Mouse (Mus musculus): Measurements from ENCODE around the gene Kif22. TPM values are rescaled to one million over a fixed set of nuclear protein-coding genes. Genes with fewer than 3 reads are reported as not detected.

The Kif22 gene
- polyA plus RNA-seq, 1 experiment from 2014 or later, result 145 TPM

GRCm38 (mm10) chr7:127083689-127084088, 41.4 kb upstream of the Kif22 start:
- Histone ChIP-seq H3K4me1 (ENCODE audit: insufficient read depth, low read length) (peaks cover under 1% of the 10 kb centered on the region; the same call in 1 of the 2 replicates), H3K4me2 (replicated peaks; ENCODE audit: low read depth, low read length) (no peak overlapping the region), H3K4me3 (ENCODE audit: low read length) (no peak overlapping the region), H3K27ac (ENCODE audit: low read length) (no peak overlapping the region), H3K27me3 (ENCODE audit: insufficient read depth, low read length) (no peaks in the 10 kb centered on the region), H3K9me3 (ENCODE audit: low read length) (no peaks in the 10 kb centered on the region), H3K9ac (replicated peaks; ENCODE audit: low read length) (no peak overlapping the region), H3K36me3 (ENCODE audit: insufficient read depth, low read length) (no peaks in the 10 kb centered on the region)
- WGBS, result 77% methylated on average over 4 of the region's 4 CpGs
- ATAC-seq (ENCODE audit: low FRiP score, low TSS enrichment), result no peak

- H3K9ac ChIP-seq (replicated peaks; ENCODE audit: low read length), result no peak overlapping the region
- WGBS, result 55% methylated on average over 2 of the region's 2 CpGs
- H3K4me3 ChIP-seq (ENCODE audit: low read length), result no peak overlapping the region
- H3K36me3 ChIP-seq (ENCODE audit: insufficient read depth, low read length), result no peaks in the 10 kb centered on the region
- H3K4me2 ChIP-seq (replicated peaks; ENCODE audit: low read depth, low read length), result no peak overlapping the region
- ATAC-seq (ENCODE audit: low FRiP score, low TSS enrichment), result no peak
- H3K9me3 ChIP-seq (ENCODE audit: low read length), result no peaks in the 10 kb centered on the region
- H3K4me1 ChIP-seq (ENCODE audit: insufficient read depth, low read length), result no peaks in the 10 kb centered on the region
- no peaks in the 10 kb centered on the region for H3K27me3 ChIP-seq (ENCODE audit: insufficient read depth, low read length)
- H3K27ac ChIP-seq (ENCODE audit: low read length), result no peak overlapping the region
Observed at GRCm38 (mm10) chr7:127082995-127083394, 40.7 kb upstream of the Kif22 start.

GRCm38 (mm10) chr7:127082271-127082670, 40.0 kb upstream of the Kif22 start:
- Histone ChIP-seq H3K4me3 (ENCODE audit: low read length) (no peak overlapping the region), H3K27ac (ENCODE audit: low read length) (no peak overlapping the region), H3K36me3 (ENCODE audit: insufficient read depth, low read length) (no peaks in the 10 kb centered on the region), H3K4me1 (ENCODE audit: insufficient read depth, low read length) (no peaks in the 10 kb centered on the region), H3K4me2 (replicated peaks; ENCODE audit: low read depth, low read length) (no peak overlapping the region), H3K9ac (replicated peaks; ENCODE audit: low read length) (no peak overlapping the region), H3K27me3 (ENCODE audit: insufficient read depth, low read length) (no peaks in the 10 kb centered on the region), H3K9me3 (ENCODE audit: low read length) (no peaks in the 10 kb centered on the region)
- ATAC-seq (ENCODE audit: low FRiP score, low TSS enrichment), result no peak
- 83% methylated on average over 8 of the region's 8 CpGs for WGBS

- Histone ChIP-seq H3K4me3 (ENCODE audit: low read length) (no peak overlapping the region), H3K27ac (ENCODE audit: low read length) (no peak overlapping the region; the same call in 1 of the 2 replicates), H3K27me3 (ENCODE audit: insufficient read depth, low read length) (no peaks in the 10 kb centered on the region), H3K4me1 (ENCODE audit: insufficient read depth, low read length) (no peaks in the 10 kb centered on the region), H3K4me2 (replicated peaks; ENCODE audit: low read depth, low read length) (no peak overlapping the region), H3K36me3 (ENCODE audit: insufficient read depth, low read length) (no peaks in the 10 kb centered on the region), H3K9ac (replicated peaks; ENCODE audit: low read length) (no peak overlapping the region), H3K9me3 (ENCODE audit: low read length) (no peaks in the 10 kb centered on the region)
- ATAC-seq (ENCODE audit: low FRiP score, low TSS enrichment), result no peak
- 60% methylated on average over 3 of the region's 3 CpGs for WGBS
Observed at GRCm38 (mm10) chr7:127080045-127080444, 37.8 kb upstream of the Kif22 start.

DNA sequence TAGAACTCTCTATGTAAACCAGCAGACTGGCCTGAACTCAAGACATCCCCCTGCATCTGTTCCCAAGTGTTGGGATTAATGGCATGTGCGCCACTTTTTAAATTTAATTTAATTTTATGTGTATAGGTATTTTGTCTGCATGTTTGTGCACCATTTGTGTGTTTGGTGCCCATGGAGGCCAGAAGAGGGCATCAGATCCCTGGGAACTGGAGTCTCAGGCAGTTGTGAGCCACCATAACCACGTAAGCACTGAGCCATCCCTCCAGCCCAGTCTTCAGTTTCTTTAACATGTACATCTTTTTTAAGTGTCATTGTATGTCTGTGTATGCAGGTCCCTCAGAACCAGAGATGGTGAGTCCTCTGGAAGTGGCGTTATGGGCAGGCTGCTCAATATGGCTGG, 35.4 kb upstream of the Kif22 start:
- no peaks in the 10 kb centered on the region for H3K9me3 ChIP-seq (ENCODE audit: low read length)
- no peak for ATAC-seq (ENCODE audit: low FRiP score, low TSS enrichment)
- no peak overlapping the region for H3K4me3 ChIP-seq (ENCODE audit: low read length)
- H3K9ac ChIP-seq (replicated peaks; ENCODE audit: low read length), result no peak overlapping the region
- H3K4me2 ChIP-seq (replicated peaks; ENCODE audit: low read depth, low read length), result no peak overlapping the region
- H3K27ac ChIP-seq (ENCODE audit: low read length), result no peak overlapping the region
- no peaks in the 10 kb centered on the region for H3K27me3 ChIP-seq (ENCODE audit: insufficient read depth, low read length)
- 79% methylated on average over 3 of the region's 3 CpGs for WGBS
- no peaks in the 10 kb centered on the region for H3K36me3 ChIP-seq (ENCODE audit: insufficient read depth, low read length)
- H3K4me1 ChIP-seq (ENCODE audit: insufficient read depth, low read length), result no peaks in the 10 kb centered on the region

GRCm38 (mm10) chr7:127076188-127076587, 33.9 kb upstream of the Kif22 start:
- Histone ChIP-seq H3K27ac (ENCODE audit: low read length) (no peak overlapping the region; the same call in 1 of the 2 replicates), H3K4me1 (ENCODE audit: insufficient read depth, low read length) (0 out of 2 replicates have a peak, but pooled peaks cover 4% of the 10 kb centered on the region), H3K27me3 (ENCODE audit: insufficient read depth, low read length) (no peaks in the 10 kb centered on the region), H3K4me2 (replicated peaks; ENCODE audit: low read depth, low read length) (no peak overlapping the region), H3K9me3 (ENCODE audit: low read length) (no peaks in the 10 kb centered on the region), H3K9ac (replicated peaks; ENCODE audit: low read length) (no peak overlapping the region), H3K36me3 (ENCODE audit: insufficient read depth, low read length) (no peaks in the 10 kb centered on the region), H3K4me3 (ENCODE audit: low read length) (no peak overlapping the region)
- WGBS, result 84% methylated on average over 5 of the region's 5 CpGs
- ATAC-seq (ENCODE audit: low FRiP score, low TSS enrichment), result peak; percentile 82

DNA sequence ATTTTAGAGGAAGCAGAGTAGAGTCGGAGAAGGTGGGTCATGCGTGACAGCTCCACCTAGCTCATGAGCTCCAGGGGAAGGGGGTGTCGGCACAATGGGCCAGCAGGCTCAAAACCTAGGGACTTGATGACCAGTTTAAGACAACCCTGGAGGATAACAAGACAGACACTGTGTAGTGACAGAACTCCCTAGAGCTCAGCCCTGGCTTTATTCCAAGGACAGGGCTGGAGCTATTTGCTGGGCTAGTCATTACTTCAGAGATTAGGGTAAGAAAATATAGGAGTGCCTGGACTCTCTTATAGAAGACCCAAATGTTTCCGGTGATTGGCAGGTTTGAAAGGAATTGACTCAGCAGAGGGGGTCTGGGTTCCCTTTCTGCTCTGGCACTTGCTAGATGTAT, 30.9 kb upstream of the Kif22 start:
- H3K4me1 ChIP-seq (ENCODE audit: insufficient read depth, low read length), result 0 out of 2 replicates have a peak, but pooled peaks cover 4% of the 10 kb centered on the region
- no peak overlapping the region for H3K27ac ChIP-seq (ENCODE audit: low read length)
- H3K9me3 ChIP-seq (ENCODE audit: low read length), result no peaks in the 10 kb centered on the region

DNA sequence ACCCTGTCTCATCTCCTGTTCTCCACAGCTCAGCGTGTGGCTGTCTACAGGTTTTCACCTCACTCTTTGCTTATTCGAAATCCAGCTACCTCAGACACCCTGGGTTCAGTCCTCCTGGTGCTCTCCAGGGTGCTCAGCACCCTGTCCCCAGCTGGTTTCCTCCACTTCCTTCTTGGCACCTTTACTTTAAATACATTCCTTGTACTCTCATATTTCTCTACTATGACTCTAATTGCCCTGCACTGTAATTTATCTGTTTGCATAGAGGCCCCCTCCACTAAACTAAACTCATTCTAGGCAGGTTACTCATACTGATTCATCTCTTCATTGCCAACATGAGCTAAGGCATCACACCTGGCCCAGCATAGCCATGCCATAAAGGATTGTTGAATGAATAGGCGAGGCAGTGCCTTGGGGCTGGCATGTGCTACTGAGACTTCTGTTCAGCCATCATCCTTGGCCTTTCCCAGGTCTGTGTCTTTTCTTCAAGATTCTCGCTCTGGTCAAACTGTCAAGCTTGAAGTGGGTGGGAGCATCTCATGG, 28.7 kb upstream of the Kif22 start:
- Histone ChIP-seq H3K4me3 (ENCODE audit: low read length) (no peak overlapping the region), H3K9me3 (ENCODE audit: low read length) (no peaks in the 10 kb centered on the region), H3K9ac (replicated peaks; ENCODE audit: low read length) (no peak overlapping the region), H3K4me1 (ENCODE audit: insufficient read depth, low read length) (0 out of 2 replicates have a peak, but pooled peaks cover 4% of the 10 kb centered on the region), H3K27ac (ENCODE audit: low read length) (no peak overlapping the region), H3K4me2 (replicated peaks; ENCODE audit: low read depth, low read length) (no peak overlapping the region), H3K36me3 (ENCODE audit: insufficient read depth, low read length) (no peaks in the 10 kb centered on the region), H3K27me3 (ENCODE audit: insufficient read depth, low read length) (no peaks in the 10 kb centered on the region)
- no peak for ATAC-seq (ENCODE audit: low FRiP score, low TSS enrichment)
- WGBS, result 69% methylated on average over 4 of the region's 4 CpGs

More for the DNA sequence above, 30.9 kb upstream of the Kif22 start:
- Histone ChIP-seq H3K9ac (replicated peaks; ENCODE audit: low read length) (no peak overlapping the region), H3K4me3 (ENCODE audit: low read length) (no peak overlapping the region), H3K27me3 (ENCODE audit: insufficient read depth, low read length) (no peaks in the 10 kb centered on the region), H3K36me3 (ENCODE audit: insufficient read depth, low read length) (no peaks in the 10 kb centered on the region), H3K4me2 (replicated peaks; ENCODE audit: low read depth, low read length) (no peak overlapping the region)
- 64% methylated on average over 4 of the region's 4 CpGs for WGBS
- ATAC-seq (ENCODE audit: low FRiP score, low TSS enrichment), result no peak

DNA sequence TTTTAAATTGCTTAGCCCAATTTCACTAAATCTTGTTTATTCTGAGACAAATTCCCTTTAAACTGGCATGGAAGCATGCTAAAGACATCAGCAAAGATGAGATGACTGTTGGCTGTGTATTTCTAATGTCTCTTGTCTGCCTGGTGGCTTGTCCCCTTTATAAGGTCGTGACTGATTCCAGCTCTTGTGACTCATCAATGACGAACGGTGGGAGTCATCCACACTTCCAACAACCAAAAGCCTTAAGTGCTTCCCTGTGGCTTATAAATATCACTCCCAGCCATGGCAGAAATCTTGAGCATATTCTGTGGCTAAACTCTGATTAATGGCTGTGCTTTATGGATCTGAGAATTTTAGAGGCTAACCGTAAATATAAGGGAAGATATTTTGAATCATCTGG, 24.0 kb upstream of the Kif22 start:
- no peaks in the 10 kb centered on the region for H3K9me3 ChIP-seq (ENCODE audit: low read length)
- WGBS, result 71% methylated on average over 4 of the region's 4 CpGs
- H3K27me3 ChIP-seq (ENCODE audit: insufficient read depth, low read length), result no peaks in the 10 kb centered on the region
- no peak overlapping the region for H3K9ac ChIP-seq (replicated peaks; ENCODE audit: low read length)
- H3K36me3 ChIP-seq (ENCODE audit: insufficient read depth, low read length), result no peaks in the 10 kb centered on the region
- H3K4me2 ChIP-seq (replicated peaks; ENCODE audit: low read depth, low read length), result no peak overlapping the region
- peaks cover 8% of the 10 kb centered on the region; the same call in 1 of the 2 replicates for H3K4me1 ChIP-seq (ENCODE audit: insufficient read depth, low read length)
- H3K4me3 ChIP-seq (ENCODE audit: low read length), result no peak overlapping the region
- ATAC-seq (ENCODE audit: low FRiP score, low TSS enrichment), result no peak
- no peak overlapping the region for H3K27ac ChIP-seq (ENCODE audit: low read length)

DNA sequence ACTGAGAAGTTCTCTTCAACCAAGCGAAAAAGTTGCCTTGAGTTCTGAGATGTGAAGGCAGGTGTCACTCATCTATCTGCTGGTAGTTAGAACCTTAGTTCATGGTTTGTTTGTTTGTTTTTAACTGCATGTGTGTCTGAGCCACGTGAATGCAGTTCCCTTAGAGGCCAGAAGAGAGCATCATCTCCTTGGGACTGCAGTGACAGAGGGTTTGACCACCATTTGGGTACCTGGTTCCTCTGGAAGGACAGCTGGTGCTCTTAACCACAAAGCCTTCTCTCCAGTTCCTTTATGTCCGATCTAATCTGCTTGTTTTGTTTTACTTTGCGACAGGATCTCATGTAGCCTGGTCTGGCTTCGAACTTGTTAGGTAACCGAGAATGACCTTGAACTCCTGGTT, 23.3 kb upstream of the Kif22 start:
- no peak for ATAC-seq (ENCODE audit: low FRiP score, low TSS enrichment)
- H3K27me3 ChIP-seq (ENCODE audit: insufficient read depth, low read length), result no peaks in the 10 kb centered on the region
- H3K36me3 ChIP-seq (ENCODE audit: insufficient read depth, low read length), result no peaks in the 10 kb centered on the region
- H3K4me3 ChIP-seq (ENCODE audit: low read length), result no peak overlapping the region
- H3K9ac ChIP-seq (replicated peaks; ENCODE audit: low read length), result no peak overlapping the region
- no peak overlapping the region for H3K27ac ChIP-seq (ENCODE audit: low read length)
- H3K4me2 ChIP-seq (replicated peaks; ENCODE audit: low read depth, low read length), result no peak overlapping the region
- peaks cover 8% of the 10 kb centered on the region; the same call in 1 of the 2 replicates for H3K4me1 ChIP-seq (ENCODE audit: insufficient read depth, low read length)
- 85% methylated on average over 6 of the region's 6 CpGs for WGBS
- H3K9me3 ChIP-seq (ENCODE audit: low read length), result no peaks in the 10 kb centered on the region

All from kidney, embryonic 16.5 days (tissue).